Mouse (Mus musculus) kidney, adult 2 months (tissue): ENCODE data around the gene Atxn10. TPM values are rescaled to one million over a fixed set of nuclear protein-coding genes. Genes with fewer than 3 reads are reported as not detected.

ENCODE experiments used
- DNase-seq: peaks from one replicate; pipeline ENCODE4 v3.0.0; 2021
- H3K27ac ChIP-seq: fragments of 200-500 bp; 2 replicates; pipeline ENCODE4 v1.5.1; 2012; ENCODE audit warnings: low read depth, low read length, control low read depth, inconsistent platforms; ENCODE audit not compliant: insufficient read depth
- H3K27me3 ChIP-seq: fragments of 200-500 bp; replicated peaks from 2 replicates; pipeline ENCODE4 v1.6.1; 2012; ENCODE audit warnings: mild to moderate bottlenecking, moderate library complexity, low read length, inconsistent platforms; ENCODE audit not compliant: control insufficient read depth, insufficient read depth
- H3K36me3 ChIP-seq: fragments of 200-500 bp; 2 replicates; pipeline ENCODE4 v1.6.1; 2012; ENCODE audit warnings: mild to moderate bottlenecking, moderate library complexity, low read length, inconsistent platforms; ENCODE audit not compliant: control insufficient read depth, insufficient read depth
- H3K4me1 ChIP-seq: fragments of 200-500 bp; 2 replicates; pipeline ENCODE4 v1.6.1; 2011; ENCODE audit warnings: low read length; ENCODE audit not compliant: control insufficient read depth, insufficient read depth
- H3K4me3 ChIP-seq: fragments of 200-500 bp; 2 replicates; pipeline ENCODE4 v1.5.1; 2011; ENCODE audit warnings: mild to moderate bottlenecking, low read depth, low read length, control low read depth; ENCODE audit not compliant: insufficient read depth
- CTCF ChIP-seq: fragments of 200-500 bp; conservative IDR thresholded peaks from 2 replicates; pipeline ENCODE4 v1.5.1; 2011; ENCODE audit warnings: low read depth, mild to moderate bottlenecking, control low read depth, low read length, moderate library complexity, mixed read lengths; ENCODE audit not compliant: insufficient read depth, insufficient read length
- POLR2A ChIP-seq: fragments of 200-500 bp; IDR thresholded peaks from one replicate; pipeline ENCODE4 v1.6.1; 2011; ENCODE audit warnings: low read depth, low read length, control low read depth
- WGBS: fragments of 180-500 bp; shearing (Covaris S2); methylation state at CpG from one replicate; pipeline ENCODE4 v1.1.7; 2018; 5-methylcytosine and 5-hydroxymethylcytosine counted together
- polyA plus RNA-seq: library from polyadenylated mRNA; depleted of rRNA; stranded (reverse); fragments of >200 nt; gene quantifications from 2 replicates; pipeline ENCODE4 v1.2.3, GENCODE M21; 2012

The Atxn10 gene
- polyA plus RNA-seq, 1 experiment: 68.2 TPM

DNA sequence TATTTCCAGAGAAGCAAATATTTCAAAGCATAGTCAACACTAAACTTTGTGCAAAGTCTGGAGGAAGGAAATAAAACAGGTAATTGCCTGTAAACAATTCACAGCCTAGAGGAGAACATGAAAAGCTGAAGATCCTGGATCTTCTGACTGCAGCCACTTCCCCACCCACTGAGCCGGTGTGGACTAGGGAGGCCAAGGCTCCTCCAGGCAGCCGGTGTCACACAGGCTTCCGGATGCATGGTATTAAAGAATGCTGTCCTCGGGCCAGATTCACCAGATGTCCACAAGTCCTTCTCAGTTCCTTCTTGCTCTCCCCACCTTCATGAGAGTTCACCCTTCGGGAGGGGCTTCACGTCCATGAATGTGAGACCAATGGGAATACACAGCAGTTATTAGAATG is 73.8 kb downstream of the Atxn10 start:
- Histone ChIP-seq H3K4me1 (no peaks in the 10 kb centered on the region), H3K27ac (no peak overlapping the region), H3K27me3 (no peaks in the 10 kb centered on the region), H3K36me3 (no peaks in the 10 kb centered on the region), H3K4me3 (no peak overlapping the region)
- 72% methylated on average over 6 of the region's 6 CpGs for WGBS
- no peak for TF ChIP-seq CTCF
- no peak for TF ChIP-seq POLR2A
- DNase-seq: no peak

GRCm38 (mm10) chr15:85414620-85415019 is 78.6 kb downstream of the Atxn10 start:
- H3K27me3 ChIP-seq: no peaks in the 10 kb centered on the region
- H3K4me1 ChIP-seq: no peaks in the 10 kb centered on the region
- no peak for DNase-seq
- no peak overlapping the region for H3K27ac ChIP-seq
- H3K36me3 ChIP-seq: no peaks in the 10 kb centered on the region
- no peak overlapping the region for H3K4me3 ChIP-seq
- 92% methylated on average over 2 of the region's 2 CpGs for WGBS
- no peak for TF ChIP-seq POLR2A
- TF ChIP-seq CTCF: no peak

- 57% methylated on average over 2 of the region's 2 CpGs for WGBS
- no peak for DNase-seq
- Histone ChIP-seq H3K27ac (no peak overlapping the region), H3K27me3 (no peaks in the 10 kb centered on the region), H3K4me1 (no peaks in the 10 kb centered on the region), H3K36me3 (no peaks in the 10 kb centered on the region), H3K4me3 (no peak overlapping the region)
- no peak for TF ChIP-seq POLR2A
- TF ChIP-seq CTCF: no peak
These were observed 84.6 kb downstream of the Atxn10 start for GRCm38 (mm10) chr15:85420686-85421085.

DNA sequence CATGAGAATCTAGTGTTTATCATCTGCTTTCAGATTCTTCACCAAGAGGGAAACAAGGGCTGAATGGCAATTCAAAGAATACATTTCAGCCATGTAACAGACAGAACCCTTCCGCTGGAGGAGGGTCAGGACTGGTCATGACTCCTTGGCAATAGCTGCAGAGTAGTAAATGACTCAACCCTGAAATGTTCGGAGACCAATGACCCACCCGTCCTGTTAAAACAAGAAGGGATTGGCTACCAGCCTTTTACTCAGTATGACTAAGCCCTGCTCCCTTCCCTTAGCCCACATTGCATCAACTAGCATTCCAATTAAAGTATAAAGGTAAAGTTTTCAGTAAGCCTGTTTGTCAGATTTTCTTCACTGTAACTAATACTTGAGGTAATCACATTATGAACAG is 88.2 kb downstream of the Atxn10 start:
- 62% methylated on average over 3 of the region's 3 CpGs for WGBS
- Histone ChIP-seq H3K4me1 (no peaks in the 10 kb centered on the region), H3K4me3 (no peak overlapping the region), H3K36me3 (no peaks in the 10 kb centered on the region), H3K27ac (no peak overlapping the region), H3K27me3 (no peaks in the 10 kb centered on the region)
- DNase-seq: peak; percentile 27
- TF ChIP-seq CTCF (no peak), POLR2A (no peak)

- Histone ChIP-seq H3K27me3 (no peaks in the 10 kb centered on the region), H3K27ac (no peak overlapping the region), H3K36me3 (no peaks in the 10 kb centered on the region), H3K4me1 (no peaks in the 10 kb centered on the region), H3K4me3 (no peak overlapping the region)
- TF ChIP-seq CTCF (no peak), POLR2A (no peak)
- 90% methylated on average over 6 of the region's 6 CpGs for WGBS
- DNase-seq: no peak
These were observed 92.1 kb downstream of the Atxn10 start for GRCm38 (mm10) chr15:85428140-85428539.

GRCm38 (mm10) chr15:85442568-85442967 is 106.5 kb downstream of the Atxn10 start:
- TF ChIP-seq CTCF (no peak), POLR2A (no peak)
- DNase-seq: no peak
- no peaks in the 10 kb centered on the region; the same call in 1 of the 2 replicates for H3K36me3 ChIP-seq

DNA sequence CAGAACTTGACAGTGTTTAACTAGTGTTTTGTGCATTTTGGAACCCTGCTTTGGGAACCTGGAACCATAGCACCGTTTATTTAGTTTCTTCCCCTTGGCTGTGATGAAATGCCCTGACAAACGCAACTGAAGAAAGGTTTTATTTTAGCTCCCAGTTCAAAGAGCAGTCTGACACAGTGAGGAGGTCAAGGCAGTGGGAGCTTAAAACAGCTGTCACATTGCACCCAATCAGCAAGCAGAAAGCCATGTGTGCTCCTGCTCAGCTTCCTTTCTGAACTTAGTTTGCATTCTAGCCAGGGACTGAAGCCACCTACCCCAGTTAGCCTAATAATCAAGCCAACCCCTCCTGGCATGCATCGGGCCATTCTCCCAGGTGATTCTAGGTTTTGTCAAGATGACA is 110.6 kb downstream of the Atxn10 start:
- Histone ChIP-seq H3K27ac (no peak overlapping the region), H3K27me3 (no peaks in the 10 kb centered on the region), H3K4me1 (no peaks in the 10 kb centered on the region; the same call in 1 of the 2 replicates), H3K36me3 (no peaks in the 10 kb centered on the region), H3K4me3 (no peak overlapping the region)
- TF ChIP-seq CTCF (no peak), POLR2A (no peak)
- DNase-seq: no peak
- WGBS: 69% methylated on average over 3 of the region's 3 CpGs

More at GRCm38 (mm10) chr15:85442568-85442967, 106.5 kb downstream of the Atxn10 start:
- no peaks in the 10 kb centered on the region; the same call in 1 of the 2 replicates for H3K4me1 ChIP-seq
- H3K27me3 ChIP-seq: no peaks in the 10 kb centered on the region
- 94% methylated on average over 3 of the region's 3 CpGs for WGBS
- H3K27ac ChIP-seq: no peak overlapping the region
- H3K4me3 ChIP-seq: no peak overlapping the region
